Mouse (Mus musculus) adrenal gland, postnatal 36 days (tissue): ENCODE measurements around the gene Gm10436. TPM values are rescaled to one million over a fixed set of nuclear protein-coding genes. Genes with fewer than 3 reads are reported as not detected.
A peak's percentile ranks its signal among the peaks of the same experiment; 100 is the strongest.
"Not testable (repeated sequence)": the region's sequence is repeated elsewhere in the genome, so short reads cannot be mapped to it uniquely, and the experiment has no call there.

Source experiments
- DNase-seq, 2 experiments: peaks; one replicate each; pipeline ENCODE4 v3.0.0; 2021; ENCODE audit warnings: mixed read lengths in 1 of 2
- long read RNA-seq, 2 experiments: library from polyadenylated mRNA; stranded (forward); transcript quantifications; one replicate each; pipeline ENCODE4 v2.0.0; 2021; ENCODE audit warnings: borderline sequencing depth in 2 of 2
- total RNA-seq, 2 experiments: library from RNA; stranded (reverse); gene quantifications; 2 replicates each; pipeline ENCODE4 v1.2.3; 2021

Gm10436 gene
- not detected for total RNA-seq
- long read RNA-seq, experiment 1, result 0 reads
- long read RNA-seq, experiment 2, result 0 reads

DNA sequence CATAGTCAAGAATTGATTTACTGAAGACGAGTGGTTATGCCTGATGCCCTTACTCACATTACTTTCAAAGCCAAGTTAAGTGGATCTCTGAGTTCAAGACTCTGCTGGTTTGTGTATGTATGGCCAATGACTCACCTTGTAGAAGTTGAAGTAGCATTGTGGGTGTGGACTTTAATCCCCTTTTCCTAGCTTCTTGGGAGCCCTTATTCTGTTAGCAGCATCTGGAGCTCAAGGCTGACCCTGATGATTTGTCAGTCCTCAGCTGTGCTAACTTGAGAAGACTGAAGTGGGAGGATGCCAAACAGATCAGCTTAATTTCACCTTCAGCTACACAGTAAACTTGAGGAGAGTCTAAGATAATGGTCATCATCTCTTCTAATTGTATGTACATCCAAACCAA is at the start of gene Gm10436:
Gene Gm10436 (minus strand): TSS at position 101 of the 400 bp plus-strand sequence.
- not testable (repeated sequence) for DNase-seq

DNA sequence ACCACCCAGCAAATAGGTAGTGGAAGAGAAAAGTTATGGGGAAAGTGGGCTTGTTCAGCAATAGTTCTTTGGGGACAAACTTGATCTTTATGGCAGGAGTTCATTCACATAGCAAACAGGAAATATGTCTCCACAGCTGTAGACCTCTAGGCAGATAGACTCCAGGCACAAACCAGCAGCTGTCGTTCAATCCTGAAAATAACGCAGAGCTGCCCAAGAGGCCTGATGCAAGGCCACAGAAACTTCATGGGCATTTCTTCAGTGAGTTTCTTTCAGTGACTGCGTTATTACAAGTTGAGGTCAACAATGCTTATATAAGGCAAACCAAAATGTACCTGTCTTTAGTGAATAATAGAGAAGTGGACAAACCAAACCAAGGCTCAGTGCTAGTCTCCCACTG is 37.5 kb upstream of the Gm10436 start:
- DNase-seq, result no peak

DNA sequence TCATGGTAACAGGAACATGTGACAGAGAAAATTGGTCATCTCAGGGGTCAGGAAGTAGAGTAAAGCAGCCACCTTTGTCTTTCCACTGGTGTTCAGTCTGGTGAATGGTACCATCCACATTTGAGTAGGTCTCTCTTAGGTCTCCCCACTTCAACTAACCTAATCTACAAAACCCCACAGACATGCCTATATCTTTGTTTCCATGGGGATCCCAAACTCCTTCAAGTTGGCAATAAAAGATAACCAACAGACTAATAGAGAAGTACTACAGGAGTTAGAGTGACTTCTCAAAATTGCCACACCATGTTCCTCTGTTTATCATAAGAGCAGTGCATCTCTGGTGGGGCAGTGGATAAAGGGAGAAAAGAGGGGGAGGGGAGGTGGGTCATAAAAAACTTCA is 36.2 kb upstream of the Gm10436 start:
- not testable (repeated sequence) for DNase-seq

DNA sequence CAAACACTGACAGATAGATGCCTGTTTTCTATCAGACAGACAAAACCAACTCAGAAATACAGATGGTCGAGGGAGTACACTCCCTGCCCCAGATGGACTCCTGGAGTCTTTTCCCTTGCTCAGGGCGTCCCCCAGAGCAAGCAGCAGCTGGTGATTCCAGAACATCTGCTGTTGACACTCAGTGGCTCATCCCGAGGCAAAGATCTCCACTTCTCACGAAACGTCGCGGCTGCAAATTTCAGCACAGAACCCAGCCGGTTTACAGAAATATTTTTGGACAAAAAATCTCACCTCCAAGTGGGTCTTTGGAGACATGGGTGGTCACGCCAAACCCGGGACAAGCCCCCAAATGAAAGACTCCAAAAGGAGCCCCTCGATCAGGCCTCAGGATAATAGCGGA is 32.7 kb upstream of the Gm10436 start:
- no peak for DNase-seq

DNA sequence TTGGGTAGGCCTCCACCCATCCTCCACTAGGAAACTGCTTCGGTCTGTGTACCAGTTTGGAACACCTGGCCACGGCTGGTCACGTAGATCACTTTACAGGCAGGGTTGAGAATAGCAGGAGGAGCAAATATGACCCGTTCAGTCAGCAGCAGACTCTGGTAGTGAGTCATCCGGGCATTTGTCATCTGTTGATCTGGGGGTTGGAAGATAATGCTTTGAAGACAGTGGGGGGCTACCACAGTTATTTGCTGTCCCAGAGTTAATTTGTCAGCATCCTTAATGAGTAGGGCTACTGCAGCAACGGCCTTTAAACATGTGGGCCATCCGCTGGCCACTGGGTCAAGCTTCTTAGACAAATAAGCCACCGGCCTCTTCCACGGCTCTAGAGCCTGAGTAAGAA is 29.6 kb upstream of the Gm10436 start:
- DNase-seq, result not testable (repeated sequence)

DNA sequence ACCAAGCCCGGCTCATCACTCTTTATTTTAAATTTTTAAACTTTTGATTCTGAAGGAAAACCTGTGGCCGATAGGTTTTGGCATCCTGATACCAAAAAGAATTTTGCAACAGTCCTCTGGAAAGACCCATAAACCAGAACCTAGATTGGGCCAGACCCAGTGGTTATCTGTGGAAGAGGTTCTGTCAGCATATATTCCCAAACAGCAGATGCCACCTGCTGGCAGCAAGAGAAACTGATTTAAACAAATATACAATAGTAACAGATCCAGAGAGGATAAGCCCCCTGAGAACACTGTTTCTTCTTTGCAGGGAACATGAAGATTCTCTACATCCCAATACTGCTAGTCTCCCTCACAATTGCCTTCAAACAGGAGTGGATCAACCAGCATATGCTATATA is 20.9 kb upstream of the Gm10436 start:
- peak in 1 of 2 experiments; percentile 3 for DNase-seq

Other genes starting within 250 kb of the Gm10436 start
- gene Gm2042, start 228.0 kb downstream of the Gm10436 start, total RNA-seq, result not detected
- not detected for gene Gm2075, start 170.3 kb downstream of the Gm10436 start, total RNA-seq
- gene Gm6803, start 163.3 kb downstream of the Gm10436 start, total RNA-seq, result not detected
- not detected for gene Gm2056, start 155.1 kb downstream of the Gm10436 start, total RNA-seq
- not detected for gene Gm16368, start 98.4 kb downstream of the Gm10436 start, total RNA-seq
- gene Gm8332, start 68.0 kb upstream of the Gm10436 start, total RNA-seq, result not detected
- gene Gm5662, start 92.4 kb upstream of the Gm10436 start, total RNA-seq, result not detected
- not detected for gene Gm5039, start 141.9 kb upstream of the Gm10436 start, total RNA-seq
- gene Adck1, start 178.4 kb upstream of the Gm10436 start, total RNA-seq, result 10 to 100 TPM; 17.8 to 24.6 TPM